Mouse (Mus musculus) brain, embryonic 18.5 days (tissue): ENCODE results near the gene Upk2.
"Not testable (repeated sequence)": the region's sequence is repeated elsewhere in the genome, so short reads cannot be mapped to it uniquely, and the experiment has no call there.

Experiments
- DNase-seq: peaks from one replicate; pipeline ENCODE4 v3.0.0-alpha.2; 2012; ENCODE audit warnings: low read depth, low spot score

Gene Upk2

GRCm38 (mm10) chr9:44408693-44409092 is 46.1 kb downstream of the Upk2 start:
- DNase-seq = not testable (repeated sequence)

DNA sequence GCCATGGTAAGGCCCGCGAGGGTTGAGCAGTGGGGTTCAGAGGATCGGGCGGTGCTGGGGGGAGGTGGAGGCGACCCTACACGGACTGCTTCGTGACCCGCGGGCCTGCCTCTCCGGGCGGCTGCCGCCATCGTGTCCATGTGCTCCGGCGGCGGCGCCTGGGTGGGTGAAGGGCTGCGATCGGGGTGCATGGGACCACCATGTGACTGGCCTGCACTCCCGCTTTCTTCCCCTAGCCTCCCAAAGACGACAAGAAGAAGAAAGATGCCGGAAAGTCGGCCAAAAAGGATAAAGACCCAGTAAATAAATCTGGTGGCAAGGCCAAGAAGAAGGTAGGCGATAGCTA is 47.1 kb downstream of the Upk2 start:
- DNase-seq = peak; percentile 28

DNA sequence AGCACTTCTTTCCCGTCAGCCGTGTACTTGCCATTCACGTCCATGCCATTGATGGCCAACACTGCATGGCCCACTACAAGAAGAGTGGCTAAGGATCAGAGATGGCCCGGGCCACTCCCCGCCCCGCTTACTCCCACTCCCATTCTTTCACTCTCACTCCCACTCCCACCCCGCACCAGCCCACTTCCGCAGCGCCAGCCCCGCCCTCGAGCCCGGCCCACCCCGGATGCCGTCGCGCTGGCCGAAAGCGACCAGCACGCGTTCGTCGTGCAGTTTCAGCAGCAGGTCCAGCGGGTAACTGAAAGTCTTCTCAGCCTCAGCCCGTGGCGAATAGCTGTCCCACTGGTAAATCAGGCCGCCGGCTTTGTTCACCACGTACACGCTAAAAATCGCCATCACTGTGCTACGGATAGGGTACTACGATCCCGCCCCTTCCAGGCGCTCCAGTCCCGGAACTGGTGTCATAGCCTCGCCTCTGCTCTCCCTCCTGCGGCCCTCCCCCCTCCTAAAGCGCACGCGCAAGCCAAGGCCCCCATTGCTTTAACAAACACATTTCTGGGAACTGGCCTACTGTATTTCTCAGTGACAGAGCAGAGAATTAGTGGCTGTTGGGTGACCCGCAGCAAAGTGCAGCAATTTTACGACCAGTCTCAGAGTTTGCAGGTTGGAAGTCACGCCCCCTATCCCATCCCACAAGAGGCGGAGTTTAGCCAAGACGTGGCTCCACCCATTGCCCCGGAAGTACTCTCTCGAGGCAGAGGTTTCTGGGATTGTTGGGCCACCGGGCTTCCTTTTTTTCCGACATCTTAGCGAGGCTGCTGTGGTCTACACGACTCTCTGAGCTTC is 47.6 kb downstream of the Upk2 start, which contains the start of the genes Rps25 and Trappc4:
Gene Rps25 (plus strand): TSS at position 234 of the 846 bp plus-strand sequence.
Gene Trappc4 (minus strand): TSS at position 695 of the 846 bp plus-strand sequence.
- DNase-seq = peak; percentile 95

GRCm38 (mm10) chr9:44405011-44405410 is 49.8 kb downstream of the Upk2 start:
- no peak for DNase-seq
